Mouse (Mus musculus): ENCODE measurements around the gene Tal1.

The Tal1 gene

DNA sequence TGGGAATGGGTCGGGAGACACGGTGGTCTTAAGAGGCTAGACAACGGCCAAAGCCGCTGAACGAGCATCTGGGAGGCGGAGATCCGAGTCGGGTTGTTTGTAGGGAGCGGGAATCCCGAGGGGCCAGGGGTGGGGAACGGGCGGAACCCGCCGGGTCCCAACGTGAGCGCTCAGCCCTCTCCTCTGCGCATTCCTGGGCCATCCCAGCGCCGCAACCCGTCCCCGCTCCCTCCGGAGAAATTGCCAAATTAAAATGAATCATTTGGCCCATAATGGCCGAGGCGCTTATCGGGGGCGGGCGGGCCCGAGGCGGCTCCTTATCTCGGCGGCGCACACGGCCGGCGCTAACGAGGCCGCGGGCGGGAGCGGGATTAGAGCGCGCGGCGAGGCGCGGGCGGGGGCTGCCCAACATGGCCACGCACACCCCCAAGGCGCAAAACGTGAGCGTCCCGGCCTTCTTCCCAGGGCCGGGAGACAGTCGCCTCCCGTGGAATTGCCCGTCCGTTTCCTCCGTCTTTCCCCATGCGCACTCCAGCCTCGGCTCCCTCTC is at the start of gene Tal1:
TSS of gene Tal1 (plus strand) at position 56 of the 550 bp plus-strand sequence.
- DNase-seq (ENCODE audit: low read depth, low spot score): no peak

DNA sequence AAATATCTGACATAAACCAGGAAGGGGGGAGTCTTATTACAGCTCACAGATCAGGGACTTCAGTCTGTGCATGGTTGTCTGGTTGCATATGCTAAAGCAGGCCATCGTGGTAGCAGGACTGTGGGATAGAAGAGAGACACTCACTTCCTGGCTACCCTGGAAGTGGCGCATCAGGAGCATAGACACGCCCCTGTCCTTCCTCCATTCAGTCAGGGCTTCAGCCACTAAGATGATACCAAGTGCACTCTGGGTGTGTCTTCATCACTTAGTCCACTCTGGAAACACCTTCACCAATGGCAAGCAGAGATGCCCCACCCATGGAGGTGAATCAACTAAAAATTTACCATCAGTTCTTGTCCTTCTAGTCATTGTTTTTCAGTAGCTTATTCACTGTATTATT is 42.0 kb upstream of the Tal1 start:
- DNase-seq (ENCODE audit: low read depth, low spot score): no peak

DNA sequence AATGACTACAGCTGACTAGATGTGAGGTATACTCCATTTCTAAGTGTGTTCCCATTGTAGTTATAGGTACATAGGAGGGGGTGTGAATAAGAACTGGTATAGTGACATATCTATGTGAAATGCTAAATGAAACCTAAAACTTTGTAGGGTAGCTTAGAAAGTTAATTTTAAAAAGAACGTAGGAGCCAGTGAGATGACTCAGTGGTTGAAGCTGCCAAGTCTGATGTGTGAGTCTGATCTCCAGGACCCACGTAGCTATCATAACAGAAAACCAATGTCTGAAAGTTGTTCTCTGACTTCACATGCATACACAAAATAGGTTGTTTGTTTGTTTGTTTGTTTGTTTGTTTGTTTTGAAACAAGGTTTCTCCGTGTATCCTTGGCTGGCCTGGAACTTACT is 36.2 kb upstream of the Tal1 start:
- no peak for DNase-seq (ENCODE audit: low read depth, low spot score)

DNA sequence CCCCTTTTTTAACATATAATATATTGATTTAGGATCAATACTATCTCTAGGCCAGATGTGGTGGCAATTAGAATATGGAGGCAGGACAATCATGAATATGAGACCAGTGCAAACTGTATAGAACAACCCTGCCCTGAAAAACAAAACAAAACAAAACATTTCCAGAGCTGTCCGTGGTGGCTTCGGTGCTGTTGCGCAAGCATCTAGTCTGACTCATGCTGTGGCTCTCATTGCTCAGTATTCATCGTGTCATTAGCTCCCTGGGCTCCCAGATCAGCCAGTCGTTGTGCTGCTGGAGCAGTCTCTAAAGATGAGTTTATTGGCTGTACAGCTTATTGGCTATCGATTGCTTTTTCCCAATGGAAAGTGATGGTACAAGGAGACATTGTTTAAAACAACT is 21.2 kb upstream of the Tal1 start:
- no peak for DNase-seq (ENCODE audit: low read depth, low spot score)

DNA sequence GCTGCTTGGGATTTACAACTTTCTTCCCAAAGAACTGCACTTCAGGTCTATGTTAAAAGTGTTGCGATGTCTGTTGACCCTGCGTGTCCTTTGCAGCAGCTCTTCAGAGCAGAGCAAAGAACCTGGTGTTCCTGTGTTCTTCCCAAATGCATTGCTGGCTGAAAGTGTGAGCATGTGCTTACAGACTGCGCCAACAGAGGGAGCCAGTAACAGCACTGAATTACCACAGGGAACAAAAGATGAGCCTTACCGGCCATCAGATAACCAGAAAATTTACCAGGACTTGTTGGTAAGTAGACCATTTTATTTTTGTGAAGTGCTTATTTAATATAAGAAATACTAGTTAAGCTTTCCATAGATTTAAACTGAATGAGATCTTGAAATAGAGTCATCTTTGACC is 18.0 kb upstream of the Tal1 start:
- DNase-seq (ENCODE audit: low read depth, low spot score): no peak

DNA sequence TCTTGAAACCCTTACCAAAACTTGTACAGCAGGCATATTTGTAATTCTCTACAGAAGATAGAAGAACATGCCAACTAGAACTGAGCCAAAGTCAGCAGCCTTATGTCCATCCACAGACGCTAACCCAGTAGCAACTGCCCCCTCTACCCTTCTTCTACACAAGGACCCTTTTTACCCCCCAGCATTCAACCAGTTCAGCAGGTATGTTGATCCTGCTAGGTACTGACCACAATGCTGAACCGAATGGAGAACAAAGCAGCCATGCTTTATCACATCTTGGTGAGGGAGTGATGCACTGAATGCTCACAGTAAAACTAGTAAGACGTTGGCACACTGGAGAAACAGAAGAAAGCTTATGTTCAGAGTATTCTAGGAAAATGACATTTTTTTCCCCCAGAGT is 10.6 kb upstream of the Tal1 start:
- DNase-seq (ENCODE audit: low read depth, low spot score): no peak

DNA sequence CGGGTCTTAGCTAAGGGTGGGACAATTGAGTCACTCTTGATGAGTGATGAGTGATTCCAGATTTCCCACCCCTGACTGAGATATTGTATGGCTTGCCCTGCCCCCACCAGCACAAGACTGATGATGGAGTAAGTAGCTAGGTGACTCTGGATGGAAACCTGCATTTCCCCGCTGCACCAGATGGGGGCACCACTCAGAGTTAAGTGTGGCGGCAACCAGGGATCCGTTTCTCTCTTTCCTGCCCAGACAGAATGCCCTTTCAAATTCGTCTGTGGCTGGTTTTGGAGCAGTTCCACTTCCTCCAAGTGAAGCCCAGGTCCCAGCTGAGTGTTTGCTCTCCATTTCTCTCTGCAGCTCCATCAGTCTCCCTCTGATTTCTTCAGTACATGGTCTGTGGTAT is 8.5 kb upstream of the Tal1 start:
- no peak for DNase-seq (ENCODE audit: low read depth, low spot score)

DNA sequence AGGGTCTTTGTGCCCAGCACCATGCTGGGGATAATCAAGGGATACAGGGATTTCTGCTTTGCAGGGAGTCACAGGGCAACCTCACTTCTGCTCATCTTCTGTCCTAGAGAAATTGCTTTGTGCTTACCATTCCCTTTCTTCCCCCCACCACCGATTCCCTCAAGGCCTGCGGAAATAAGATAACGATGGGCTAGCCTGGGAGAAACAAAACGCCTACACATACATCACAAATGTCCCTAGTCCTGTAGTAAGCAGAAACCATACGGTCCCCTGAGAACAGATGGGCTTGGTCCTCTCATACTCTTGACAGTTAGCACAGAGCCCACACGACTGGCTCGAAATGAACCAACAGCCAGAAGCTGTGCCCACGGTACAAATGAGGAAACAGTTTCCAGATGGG is 8.0 kb upstream of the Tal1 start:
- DNase-seq (ENCODE audit: low read depth, low spot score): no peak

DNA sequence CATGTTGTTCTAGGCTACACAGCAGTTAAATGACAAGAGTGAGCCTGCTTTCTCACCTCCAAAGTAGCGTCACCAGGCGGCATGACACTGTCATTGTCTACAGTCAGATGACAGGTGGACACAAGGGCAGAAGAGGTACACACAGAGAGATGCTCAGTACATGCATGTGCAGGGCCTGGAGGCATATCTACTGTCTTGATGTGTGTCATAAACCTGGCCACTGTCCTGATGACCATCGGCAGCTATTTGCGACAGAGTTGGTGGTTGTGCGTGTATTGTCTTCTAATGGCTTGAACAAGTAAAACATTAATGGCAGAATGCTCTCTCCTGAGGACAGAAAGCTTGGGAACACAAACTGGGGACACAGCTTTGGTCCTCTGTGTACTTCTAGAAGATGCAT is 5.0 kb upstream of the Tal1 start:
- no peak for DNase-seq (ENCODE audit: low read depth, low spot score)

DNA sequence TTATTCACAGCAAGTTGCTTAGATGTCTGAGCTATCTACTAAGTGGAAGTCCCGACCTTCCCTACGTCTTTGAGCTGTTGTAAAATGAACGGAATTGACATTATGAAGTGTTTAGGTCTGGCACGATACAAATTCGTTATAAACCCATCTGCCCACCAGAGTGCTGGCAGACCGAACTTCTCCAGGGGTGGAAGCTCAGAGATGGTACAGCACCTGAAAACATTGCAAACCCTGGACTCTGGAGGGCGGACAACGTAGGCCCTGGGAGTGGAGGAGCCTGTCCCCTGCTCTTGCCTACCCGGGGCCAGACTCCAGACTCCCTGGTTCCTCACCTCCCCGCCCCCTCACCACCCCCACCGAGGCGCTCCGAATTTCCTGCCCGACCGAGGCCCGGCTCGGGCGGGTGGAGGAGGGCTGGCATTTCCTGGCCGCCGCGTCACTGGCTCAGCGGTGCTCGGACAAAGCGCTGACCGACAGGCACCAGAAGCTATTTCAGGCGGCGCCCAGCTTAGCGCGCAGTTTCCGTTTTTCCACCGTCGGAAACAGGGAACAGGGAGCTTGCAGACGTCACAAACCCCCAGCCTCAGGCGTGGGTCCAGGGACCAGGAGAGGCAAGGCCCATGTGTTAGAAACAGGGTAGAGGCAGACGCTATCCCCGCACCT is 3.8 kb upstream of the Tal1 start:
- DNase-seq (ENCODE audit: low read depth, low spot score): no peak

DNA sequence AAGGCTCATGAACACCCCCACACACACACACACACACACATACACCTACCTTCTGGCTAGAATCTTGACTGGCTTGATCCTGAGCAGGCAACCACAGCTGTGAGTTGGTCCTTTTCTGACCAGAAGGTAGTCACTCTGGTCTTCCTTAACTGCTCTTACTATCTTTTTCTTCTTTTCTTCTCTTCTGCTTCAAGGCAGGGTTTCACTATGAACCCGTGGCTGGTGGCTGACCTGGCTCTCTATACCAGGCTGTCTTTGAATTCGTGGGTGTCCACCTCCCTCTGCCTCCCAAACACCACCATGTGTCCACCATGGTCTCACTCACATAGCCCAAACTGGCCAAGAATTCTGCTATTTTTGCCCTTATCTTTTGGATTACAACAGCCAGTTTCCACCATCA is 1.2 kb upstream of the Tal1 start:
- DNase-seq (ENCODE audit: low read depth, low spot score): no peak

DNA sequence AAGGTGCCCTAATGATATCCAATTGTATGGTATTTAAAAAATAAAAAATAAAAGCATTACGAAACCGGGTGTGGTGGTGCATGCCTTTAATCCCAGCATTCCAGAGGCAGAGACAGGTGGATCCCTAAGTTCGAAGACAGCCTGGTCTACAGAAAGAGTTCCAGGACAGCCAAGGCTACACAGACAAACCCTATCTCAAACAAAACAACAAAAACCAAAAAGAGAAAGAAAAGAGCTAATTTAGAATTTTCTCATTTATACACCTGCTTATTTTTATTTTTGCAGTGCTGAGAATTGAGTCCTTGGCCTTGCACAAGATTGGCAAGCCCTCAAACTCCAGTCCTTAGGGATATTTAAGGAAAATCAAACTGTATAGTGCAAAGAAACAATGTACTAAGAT is 535 bp upstream of the Tal1 start:
- no peak for DNase-seq (ENCODE audit: low read depth, low spot score)

DNA sequence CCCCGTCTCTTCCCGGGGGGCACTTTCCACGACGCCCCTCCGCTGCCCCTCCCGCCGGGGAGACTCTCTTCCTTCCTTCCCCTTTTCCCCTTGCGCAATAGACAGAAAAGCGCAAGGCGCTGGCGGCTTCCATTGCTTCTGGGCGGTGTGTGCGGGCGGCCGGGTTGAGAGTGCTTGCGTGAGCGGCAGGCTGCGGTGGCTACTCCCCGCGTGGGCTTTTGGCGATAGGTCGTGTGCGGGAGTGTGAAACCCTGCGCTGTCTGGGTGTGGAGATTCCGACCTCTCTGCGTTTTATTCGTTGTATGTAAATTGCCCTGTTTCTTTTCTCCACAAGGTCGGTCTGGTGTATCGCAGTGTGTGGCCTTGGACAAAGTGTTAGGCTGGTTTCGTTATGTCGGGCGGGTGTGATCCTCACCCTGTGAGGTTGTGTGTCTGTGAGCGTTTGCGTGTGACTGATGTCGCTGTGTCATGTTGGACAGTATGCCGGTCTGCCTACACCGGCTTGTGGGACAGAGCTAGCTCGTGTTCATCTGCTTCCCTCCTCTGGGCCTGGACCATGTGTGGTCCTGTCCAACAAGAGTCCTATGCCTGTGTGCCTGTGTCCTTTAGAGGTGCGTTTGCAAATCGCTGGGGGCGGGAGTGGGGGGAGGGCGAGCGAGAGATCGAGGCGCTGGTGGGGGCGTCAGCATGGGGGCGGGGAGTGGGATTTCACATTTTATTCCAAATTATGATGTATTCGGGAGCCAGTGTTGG is 871 bp downstream of the Tal1 start:
- no peak for DNase-seq (ENCODE audit: low read depth, low spot score)

DNA sequence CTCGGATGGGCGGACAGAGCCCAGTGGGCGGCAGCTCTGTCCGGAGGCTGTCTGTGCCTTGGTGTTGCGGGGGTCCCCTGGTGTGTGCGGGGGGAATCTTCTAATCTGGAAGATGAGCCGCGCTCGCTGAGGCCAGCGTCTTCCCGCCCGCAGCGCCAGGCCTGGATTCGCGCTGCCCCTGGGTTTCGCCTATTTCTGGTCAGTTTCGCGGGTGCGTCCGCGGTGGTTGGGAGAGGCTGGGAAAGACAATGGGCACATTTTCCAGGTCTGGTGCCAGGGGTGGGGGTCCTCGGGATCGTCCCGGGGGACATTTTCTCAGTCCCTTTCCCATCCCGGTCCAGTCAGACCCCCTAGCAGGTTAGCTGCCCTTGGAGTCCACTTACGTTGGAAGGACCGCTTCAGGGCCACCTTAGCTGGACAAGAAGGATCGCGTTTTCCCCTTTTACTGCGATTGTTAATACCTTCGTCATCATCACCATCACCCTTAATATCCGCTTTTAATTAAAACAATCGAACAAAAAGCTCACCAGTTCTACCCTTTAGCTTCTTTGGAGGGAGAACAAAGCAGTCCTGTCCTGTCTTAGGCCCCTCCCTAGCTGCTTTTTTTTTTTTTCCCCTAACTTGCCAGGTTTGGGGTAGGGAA is 1.6 kb downstream of the Tal1 start:
- no peak for DNase-seq (ENCODE audit: low read depth, low spot score)

DNA sequence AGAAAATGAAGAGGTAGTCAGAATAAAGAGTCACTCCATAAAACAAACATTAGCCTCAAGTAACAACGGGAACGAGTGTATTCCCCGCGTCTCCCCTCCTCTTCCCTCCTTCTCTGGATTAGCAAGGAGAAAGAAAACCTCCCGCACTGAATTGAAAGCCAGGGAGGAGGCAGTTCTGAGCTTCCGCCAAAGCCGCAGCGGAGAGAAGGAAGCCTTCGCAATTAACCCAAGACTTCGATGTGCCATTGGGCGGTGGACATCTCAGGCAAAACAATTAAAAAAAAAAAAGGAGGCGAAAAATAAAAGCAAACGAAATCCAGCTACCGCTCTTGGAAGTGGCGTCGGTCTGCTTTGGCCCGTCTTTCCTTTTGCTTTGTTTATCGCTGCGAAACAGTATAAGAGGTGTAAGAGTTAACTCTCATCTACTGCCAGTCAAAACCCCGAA is 2.1 kb downstream of the Tal1 start:
- no peak for DNase-seq (ENCODE audit: low read depth, low spot score)

DNA sequence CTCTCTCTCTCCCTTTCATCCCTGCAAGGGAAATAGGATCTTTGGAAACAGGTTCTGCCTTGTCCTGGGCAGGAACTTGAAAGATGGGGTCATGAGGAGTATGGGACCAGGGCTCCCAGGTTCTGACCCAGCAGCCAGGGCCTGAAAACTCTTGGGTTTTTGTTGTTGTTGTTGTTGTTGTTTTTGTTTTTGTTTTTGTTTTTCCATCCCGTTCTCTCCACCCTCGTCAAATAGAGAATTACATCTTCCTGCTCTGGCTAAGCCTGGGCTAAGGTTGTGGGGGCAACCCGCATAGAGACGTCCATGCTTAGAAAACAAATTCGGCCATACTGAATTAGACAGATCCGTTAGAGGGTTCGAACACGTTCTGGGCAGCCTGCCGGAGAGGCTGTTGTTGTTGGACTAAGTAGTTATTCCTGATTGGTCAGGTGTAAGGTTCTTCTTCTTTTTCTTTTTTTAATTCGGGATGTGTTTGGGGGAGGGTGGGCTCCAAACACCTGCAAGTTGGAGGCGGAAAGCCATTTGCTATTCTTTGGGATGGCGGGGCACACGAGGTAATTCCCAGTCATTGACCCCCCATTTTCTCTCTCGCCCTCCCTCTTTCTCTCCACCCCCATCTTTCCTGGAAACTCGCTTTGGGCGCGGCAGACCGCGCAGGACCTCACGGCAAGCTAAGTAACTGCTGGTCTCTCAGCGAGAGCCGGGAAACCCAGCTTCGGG is 2.8 kb downstream of the Tal1 start:
- no peak for DNase-seq (ENCODE audit: low read depth, low spot score)

DNA sequence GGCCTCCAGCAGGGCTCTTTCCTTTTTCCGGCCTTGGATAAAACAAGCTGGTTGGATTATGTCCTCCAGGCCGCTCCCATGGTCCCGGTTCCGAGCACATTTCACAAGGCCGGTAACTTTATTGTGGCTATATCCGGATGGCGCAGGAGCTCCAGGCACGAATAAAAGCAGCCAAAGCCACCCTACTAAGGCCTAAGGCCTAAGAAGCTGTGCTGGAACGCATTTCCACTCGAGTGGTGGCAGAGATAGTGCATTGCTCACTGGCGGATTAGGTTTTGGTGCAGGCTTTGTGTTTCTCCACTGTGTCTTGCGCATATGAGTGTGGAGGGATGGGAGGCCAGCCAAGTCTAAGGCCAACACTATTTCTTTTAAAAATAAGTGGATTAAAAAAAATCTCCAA is 3.6 kb downstream of the Tal1 start:
- no peak for DNase-seq (ENCODE audit: low read depth, low spot score)

DNA sequence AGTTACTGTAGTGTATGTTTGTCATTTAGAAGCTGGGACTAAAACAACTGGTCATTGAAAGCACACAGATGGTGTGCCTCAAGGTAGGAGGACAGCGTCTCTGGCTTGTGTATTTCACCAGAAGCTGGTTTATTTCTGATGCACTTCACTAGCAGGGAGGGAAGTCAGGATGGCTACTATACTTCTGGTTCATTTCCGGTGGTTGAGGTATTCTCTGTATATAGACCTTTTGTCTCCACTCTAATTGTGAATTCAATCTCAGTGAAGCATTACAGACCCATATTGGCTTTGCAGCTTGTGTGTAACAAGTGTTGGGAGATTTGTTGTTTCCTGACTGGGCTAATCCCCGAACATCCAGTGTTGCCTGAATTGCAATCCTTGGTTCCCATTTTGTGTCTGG is 4.5 kb downstream of the Tal1 start:
- no peak for DNase-seq (ENCODE audit: low read depth, low spot score)

DNA sequence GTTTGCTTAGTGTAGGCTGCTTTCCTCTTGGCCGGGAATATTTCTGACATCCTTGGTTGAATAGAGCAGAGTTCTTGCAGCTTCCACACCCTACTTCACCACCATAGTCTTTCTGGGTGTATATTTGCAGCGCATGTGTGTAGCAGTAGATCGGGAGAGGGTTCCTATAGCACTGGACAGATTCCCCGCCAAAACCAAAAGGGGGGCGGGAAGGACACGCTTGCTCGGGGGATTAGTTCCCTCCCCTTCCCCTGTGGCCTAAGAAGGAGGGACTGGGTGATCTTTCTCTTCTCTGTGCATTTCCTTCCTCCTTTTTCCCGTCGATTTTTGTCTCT is 6.3 kb downstream of the Tal1 start:
- no peak for DNase-seq (ENCODE audit: low read depth, low spot score)

DNA sequence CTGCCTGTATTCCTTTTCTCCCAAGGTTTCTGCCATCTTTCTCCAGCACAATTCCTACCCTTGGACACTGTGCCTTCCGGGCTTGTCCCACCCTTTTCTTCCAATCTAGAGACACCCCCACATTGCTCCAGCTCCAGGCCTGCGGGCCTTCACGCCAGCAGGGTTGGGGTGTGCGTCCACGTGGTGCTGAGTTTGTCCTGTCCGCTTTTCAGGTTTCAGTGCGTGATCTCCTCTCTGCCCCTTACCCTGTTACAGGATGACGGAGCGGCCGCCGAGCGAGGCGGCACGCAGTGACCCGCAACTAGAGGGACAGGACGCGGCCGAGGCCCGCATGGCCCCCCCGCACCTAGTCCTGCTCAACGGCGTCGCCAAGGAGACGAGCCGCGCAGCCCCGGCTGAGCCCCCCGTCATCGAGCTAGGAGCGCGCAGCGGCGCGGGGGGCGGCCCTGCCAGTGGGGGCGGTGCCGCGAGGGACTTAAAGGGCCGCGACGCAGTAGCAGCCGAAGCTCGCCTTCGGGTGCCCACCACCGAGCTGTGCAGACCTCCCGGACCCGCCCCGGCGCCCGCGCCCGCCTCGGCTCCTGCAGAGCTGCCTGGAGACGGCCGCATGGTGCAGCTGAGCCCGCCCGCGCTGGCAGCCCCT is 6.8 kb downstream of the Tal1 start:
- DNase-seq (ENCODE audit: low read depth, low spot score): no peak

DNA sequence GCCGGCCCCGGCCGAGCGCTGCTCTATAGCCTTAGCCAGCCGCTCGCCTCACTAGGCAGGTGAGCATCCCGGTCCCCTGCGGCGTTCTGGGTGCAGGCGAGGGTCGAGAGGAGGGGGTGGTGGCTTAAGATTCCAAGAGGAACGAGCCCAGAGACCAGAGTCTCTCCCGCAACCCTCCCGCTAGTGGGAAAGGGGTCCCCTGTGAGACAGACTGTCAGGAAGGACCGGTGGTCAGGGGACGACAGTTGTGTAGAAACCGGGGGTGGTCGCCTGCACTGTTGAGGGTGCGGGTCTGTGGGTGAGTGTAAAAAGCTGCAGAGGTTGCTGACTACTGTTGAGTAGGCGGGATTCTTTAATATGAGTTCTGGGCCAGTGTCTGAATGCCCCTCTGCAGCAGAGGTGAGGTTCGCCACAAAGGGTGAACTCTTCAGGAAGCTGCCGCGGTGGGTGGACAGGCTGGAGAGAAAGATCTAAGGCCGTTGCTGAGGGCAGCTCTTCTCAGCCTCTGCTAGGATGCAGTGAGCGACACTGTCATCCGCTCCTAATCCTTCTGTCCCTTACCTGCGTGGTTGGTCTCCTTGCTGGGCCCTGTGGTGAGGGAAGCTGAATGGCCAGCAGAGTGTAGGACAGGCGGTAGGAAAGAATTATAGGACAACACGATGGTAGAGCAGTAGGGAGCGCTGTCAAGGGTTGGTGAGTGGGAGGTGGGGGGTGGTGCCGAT is 7.5 kb downstream of the Tal1 start:
- no peak for DNase-seq (ENCODE audit: low read depth, low spot score)

Data from embryo, embryonic 11.5 days (tissue).